Mouse (Mus musculus): Measurements from ENCODE around the gene Thop1. TPM values are rescaled to one million over a fixed set of nuclear protein-coding genes. Genes with fewer than 3 reads are reported as not detected.

The Thop1 gene
- polyA plus RNA-seq, 1 experiment from 2014 or later = 45.0 TPM

DNA sequence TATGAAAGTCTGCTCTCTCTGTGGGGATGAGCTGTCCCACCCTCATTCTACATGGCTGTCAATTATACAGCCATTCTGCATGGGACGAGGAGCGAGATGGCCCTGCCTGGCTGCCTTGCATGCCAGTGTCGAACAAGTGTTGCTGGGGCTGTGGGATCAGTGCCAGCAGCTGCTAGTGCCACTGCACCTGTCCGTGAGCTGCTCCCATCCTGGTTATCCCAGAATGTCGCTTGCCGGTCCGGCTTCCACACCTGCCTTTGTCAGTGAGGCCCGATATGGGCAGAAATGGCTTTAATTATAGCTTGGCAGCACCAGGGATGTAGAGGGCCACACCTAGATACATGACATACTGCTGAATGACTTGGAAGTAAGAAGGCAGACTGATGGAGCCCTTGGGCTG, 2.5 kb downstream of the Thop1 start:
- peaks cover 11% of the 10 kb centered on the region for H3K4me1 ChIP-seq (replicated peaks; ENCODE audit: control insufficient read depth, insufficient read depth, low read length)
- H3K27ac ChIP-seq (ENCODE audit: low read length) = no peak overlapping the region
- 92% methylated on average over 8 of the region's 8 CpGs for WGBS
- peaks cover 6% of the 10 kb centered on the region; the same call in 1 of the 2 replicates for H3K36me3 ChIP-seq (ENCODE audit: control insufficient read depth, insufficient read depth, low read length)
- H3K4me3 ChIP-seq (ENCODE audit: low read length) = no peak overlapping the region
- no peak for ATAC-seq (ENCODE audit: low read depth)
- no peaks in the 10 kb centered on the region for H3K27me3 ChIP-seq (ENCODE audit: control insufficient read depth, insufficient read depth, low read depth, low read length)
- H3K9ac ChIP-seq (ENCODE audit: low read length) = no peak overlapping the region
- no peak overlapping the region for H3K4me2 ChIP-seq (ENCODE audit: low read depth, low read length)
- H3K9me3 ChIP-seq (ENCODE audit: control insufficient read depth, low read length) = no peaks in the 10 kb centered on the region

DNA sequence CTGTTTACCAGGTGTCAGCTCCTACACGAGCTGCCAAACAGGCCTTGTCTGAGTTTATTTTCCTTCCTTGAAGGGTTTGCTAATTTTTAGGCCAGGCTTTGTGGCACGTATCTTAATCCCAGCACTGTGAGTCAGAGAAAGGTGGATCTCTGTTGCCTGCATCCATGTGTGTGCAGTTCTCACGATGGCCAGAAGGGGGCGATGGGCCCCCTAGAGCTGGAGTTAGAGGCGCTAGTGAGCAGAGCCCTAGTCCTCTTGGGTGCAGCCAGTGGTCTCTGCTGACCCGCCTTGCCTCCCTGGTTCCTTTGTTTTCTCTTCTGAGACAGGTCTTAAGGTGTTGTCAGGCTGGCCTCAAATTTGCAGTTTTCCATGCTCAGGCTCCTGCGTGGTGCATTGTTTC, 3.6 kb downstream of the Thop1 start:
- 57% methylated on average over 7 of the region's 7 CpGs for WGBS
- Histone ChIP-seq H3K27ac (ENCODE audit: low read length) (no peak overlapping the region), H3K9me3 (ENCODE audit: control insufficient read depth, low read length) (no peaks in the 10 kb centered on the region), H3K27me3 (ENCODE audit: control insufficient read depth, insufficient read depth, low read depth, low read length) (no peaks in the 10 kb centered on the region), H3K4me3 (ENCODE audit: low read length) (no peak overlapping the region), H3K9ac (ENCODE audit: low read length) (no peak overlapping the region), H3K4me1 (replicated peaks; ENCODE audit: control insufficient read depth, insufficient read depth, low read length) (peaks cover 11% of the 10 kb centered on the region), H3K4me2 (ENCODE audit: low read depth, low read length) (no peak overlapping the region), H3K36me3 (ENCODE audit: control insufficient read depth, insufficient read depth, low read length) (peaks cover 11% of the 10 kb centered on the region; the same call in 1 of the 2 replicates)
- no peak for ATAC-seq (ENCODE audit: low read depth)

GRCm38 (mm10) chr10:81075734-81076133, 5.9 kb downstream of the Thop1 start:
- H3K4me1 ChIP-seq (replicated peaks; ENCODE audit: control insufficient read depth, insufficient read depth, low read length) = peaks cover 3% of the 10 kb centered on the region
- H3K27me3 ChIP-seq (ENCODE audit: control insufficient read depth, insufficient read depth, low read depth, low read length) = no peaks in the 10 kb centered on the region
- H3K4me3 ChIP-seq (ENCODE audit: low read length) = no peak overlapping the region
- no peak for ATAC-seq (ENCODE audit: low read depth)
- no peak overlapping the region for H3K9ac ChIP-seq (ENCODE audit: low read length)
- peaks cover 29% of the 10 kb centered on the region for H3K36me3 ChIP-seq (ENCODE audit: control insufficient read depth, insufficient read depth, low read length)
- WGBS = 70% methylated on average over 8 of the region's 8 CpGs
- no peaks in the 10 kb centered on the region for H3K9me3 ChIP-seq (ENCODE audit: control insufficient read depth, low read length)
- H3K27ac ChIP-seq (ENCODE audit: low read length) = no peak overlapping the region
- no peak overlapping the region for H3K4me2 ChIP-seq (ENCODE audit: low read depth, low read length)

DNA sequence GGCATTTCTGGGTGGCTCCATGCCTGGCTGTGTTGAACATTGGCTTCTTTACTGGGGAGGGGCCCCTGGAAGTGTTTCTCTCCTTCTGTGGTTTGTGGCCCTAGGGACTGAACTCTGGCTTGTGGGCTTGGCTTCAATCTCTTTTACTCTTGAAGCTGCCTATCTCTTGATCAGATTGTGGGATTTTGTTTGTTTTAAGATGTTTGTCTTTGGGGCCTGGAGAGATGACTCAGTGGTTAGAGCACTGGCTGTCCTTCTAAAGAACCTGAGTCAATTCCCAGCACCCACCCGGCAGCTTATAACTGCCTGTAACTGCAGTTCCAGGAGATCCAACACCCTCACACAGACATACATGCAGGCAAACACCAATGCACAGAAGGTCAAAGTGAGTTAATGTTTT, 6.5 kb downstream of the Thop1 start:
- Histone ChIP-seq H3K36me3 (ENCODE audit: control insufficient read depth, insufficient read depth, low read length) (peaks cover 33% of the 10 kb centered on the region), H3K9me3 (ENCODE audit: control insufficient read depth, low read length) (no peaks in the 10 kb centered on the region)
- 71% methylated on average over 1 of the region's 1 CpGs for WGBS

DNA sequence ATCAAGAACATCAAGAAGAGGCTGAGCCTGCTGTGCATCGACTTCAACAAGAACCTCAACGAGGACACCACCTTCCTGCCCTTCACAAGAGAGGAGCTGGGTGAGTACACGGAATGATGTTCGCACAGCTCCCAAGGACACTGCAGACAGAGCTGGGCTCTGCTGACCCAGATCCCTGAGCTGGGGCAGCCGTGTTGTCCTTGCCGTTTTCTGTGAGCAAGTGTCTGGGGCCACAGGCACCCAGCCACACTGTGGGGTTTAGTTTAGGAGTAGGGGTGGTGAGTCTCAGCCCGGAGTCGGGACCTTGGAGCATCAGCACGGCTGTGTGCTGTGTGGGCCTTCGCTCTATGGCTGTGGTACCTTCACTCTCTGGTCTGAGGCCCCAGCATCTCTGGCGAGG, 8.1 kb downstream of the Thop1 start:
- Histone ChIP-seq H3K9me3 (ENCODE audit: control insufficient read depth, low read length) (no peaks in the 10 kb centered on the region), H3K27me3 (ENCODE audit: control insufficient read depth, insufficient read depth, low read depth, low read length) (no peaks in the 10 kb centered on the region), H3K4me2 (ENCODE audit: low read depth, low read length) (no peak overlapping the region), H3K4me3 (ENCODE audit: low read length) (no peak overlapping the region), H3K36me3 (ENCODE audit: control insufficient read depth, insufficient read depth, low read length) (peaks cover 37% of the 10 kb centered on the region), H3K9ac (ENCODE audit: low read length) (no peak overlapping the region), H3K4me1 (replicated peaks; ENCODE audit: control insufficient read depth, insufficient read depth, low read length) (no peaks in the 10 kb centered on the region), H3K27ac (ENCODE audit: low read length) (no peak overlapping the region)
- no peak for ATAC-seq (ENCODE audit: low read depth)
- WGBS = 88% methylated on average over 11 of the region's 11 CpGs

More for the DNA sequence above, 6.5 kb downstream of the Thop1 start:
- Histone ChIP-seq H3K9ac (ENCODE audit: low read length) (no peak overlapping the region), H3K4me2 (ENCODE audit: low read depth, low read length) (no peak overlapping the region), H3K4me3 (ENCODE audit: low read length) (no peak overlapping the region), H3K4me1 (replicated peaks; ENCODE audit: control insufficient read depth, insufficient read depth, low read length) (no peaks in the 10 kb centered on the region), H3K27me3 (ENCODE audit: control insufficient read depth, insufficient read depth, low read depth, low read length) (no peaks in the 10 kb centered on the region), H3K27ac (ENCODE audit: low read length) (no peak overlapping the region)
- ATAC-seq (ENCODE audit: low read depth) = no peak

DNA sequence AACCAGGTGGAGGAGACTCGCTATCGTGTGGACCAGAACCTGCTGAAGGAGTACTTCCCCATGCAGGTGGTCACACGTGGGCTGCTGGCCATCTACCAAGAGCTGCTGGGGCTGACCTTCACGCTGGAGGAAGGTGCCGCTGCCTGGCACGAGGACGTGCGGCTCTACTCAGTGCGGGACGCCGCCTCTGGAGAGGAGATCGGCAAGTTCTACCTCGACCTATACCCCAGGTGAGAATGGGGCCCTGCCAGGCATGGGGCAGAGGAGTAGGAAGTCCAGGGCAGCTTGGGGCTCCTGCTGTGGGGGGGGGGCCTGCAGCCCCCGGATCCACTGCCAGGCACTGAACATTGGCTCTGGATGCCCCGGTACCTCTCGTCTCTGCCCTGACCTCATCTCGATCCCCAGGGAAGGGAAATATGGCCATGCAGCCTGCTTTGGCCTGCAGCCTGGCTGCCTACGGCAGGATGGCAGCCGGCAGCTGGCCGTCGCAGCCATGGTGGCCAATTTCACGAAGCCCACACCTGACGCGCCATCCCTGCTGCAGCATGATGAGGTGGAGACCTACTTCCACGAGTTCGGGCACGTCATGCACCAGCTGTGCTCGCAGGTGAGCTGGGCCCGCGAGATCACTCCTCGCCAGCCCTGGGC, 10.3 kb downstream of the Thop1 start:
- Histone ChIP-seq H3K4me2 (ENCODE audit: low read depth, low read length) (no peak overlapping the region), H3K4me3 (ENCODE audit: low read length) (no peak overlapping the region), H3K27ac (ENCODE audit: low read length) (no peak overlapping the region), H3K36me3 (ENCODE audit: control insufficient read depth, insufficient read depth, low read length) (peaks cover 33% of the 10 kb centered on the region), H3K9ac (ENCODE audit: low read length) (no peak overlapping the region), H3K4me1 (replicated peaks; ENCODE audit: control insufficient read depth, insufficient read depth, low read length) (no peaks in the 10 kb centered on the region), H3K9me3 (ENCODE audit: control insufficient read depth, low read length) (no peaks in the 10 kb centered on the region), H3K27me3 (ENCODE audit: control insufficient read depth, insufficient read depth, low read depth, low read length) (no peaks in the 10 kb centered on the region)
- 91% methylated on average over 31 of the region's 31 CpGs for WGBS
- no peak for ATAC-seq (ENCODE audit: low read depth)

DNA sequence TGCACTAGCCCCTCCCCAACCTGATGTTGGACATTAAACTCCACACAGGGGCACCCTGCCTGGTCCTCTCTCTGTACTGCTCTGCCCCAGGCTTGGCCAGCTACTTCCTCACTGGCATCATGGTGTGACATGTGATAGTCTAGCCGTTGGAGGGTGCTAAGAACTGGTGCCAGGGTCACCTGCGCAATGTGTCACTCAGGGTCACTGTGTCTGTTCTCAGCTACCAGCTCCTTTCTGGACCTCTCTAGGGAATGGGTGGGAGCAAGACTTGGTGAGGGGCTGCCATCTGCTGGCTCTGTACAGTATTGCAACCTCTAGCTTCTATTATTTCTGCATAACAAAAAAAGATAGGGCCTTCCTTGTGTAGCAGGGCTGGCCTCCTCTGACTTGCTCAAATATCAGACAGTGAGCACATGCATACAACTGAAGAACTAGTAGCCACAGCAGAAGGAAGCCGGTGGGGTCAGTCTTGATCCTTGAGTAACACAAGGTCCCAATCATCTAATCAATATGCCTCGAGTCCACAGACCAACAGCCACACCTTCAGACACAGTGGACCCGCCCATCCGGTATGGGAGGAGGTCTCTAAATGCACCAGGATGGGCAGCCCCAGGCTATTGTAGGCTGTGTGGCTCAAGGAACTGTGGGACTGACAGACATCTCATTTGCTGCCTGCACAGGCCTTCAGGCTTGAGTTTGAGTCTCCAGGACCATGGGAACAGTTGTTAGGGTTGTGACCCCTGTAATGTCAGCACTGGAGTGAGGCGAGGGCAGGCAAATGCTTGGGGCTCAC, 12.5 kb downstream of the Thop1 start:
- ATAC-seq (ENCODE audit: low read depth) = peak; percentile 45
- H3K27ac ChIP-seq (ENCODE audit: low read length) = no peak overlapping the region

GRCm38 (mm10) chr10:81087021-81087420, 17.2 kb downstream of the Thop1 start:
- H3K4me3 ChIP-seq (ENCODE audit: low read length) = no peak overlapping the region
- H3K9ac ChIP-seq (ENCODE audit: low read length) = no peak overlapping the region
- ATAC-seq (ENCODE audit: low read depth) = no peak
- no peak overlapping the region for H3K4me2 ChIP-seq (ENCODE audit: low read depth, low read length)
- H3K27ac ChIP-seq (ENCODE audit: low read length) = no peak overlapping the region
- no peaks in the 10 kb centered on the region for H3K36me3 ChIP-seq (ENCODE audit: control insufficient read depth, insufficient read depth, low read length)
- 29% methylated on average over 2 of the region's 2 CpGs for WGBS
- H3K9me3 ChIP-seq (ENCODE audit: control insufficient read depth, low read length) = no peaks in the 10 kb centered on the region
- no peaks in the 10 kb centered on the region; the same call in 1 of the 2 replicates for H3K4me1 ChIP-seq (replicated peaks; ENCODE audit: control insufficient read depth, insufficient read depth, low read length)
- H3K27me3 ChIP-seq (ENCODE audit: control insufficient read depth, insufficient read depth, low read depth, low read length) = no peaks in the 10 kb centered on the region

More for the DNA sequence above, 12.5 kb downstream of the Thop1 start:
- peaks cover 30% of the 10 kb centered on the region for H3K36me3 ChIP-seq (ENCODE audit: control insufficient read depth, insufficient read depth, low read length)
- H3K4me2 ChIP-seq (ENCODE audit: low read depth, low read length) = no peak overlapping the region
- no peaks in the 10 kb centered on the region for H3K27me3 ChIP-seq (ENCODE audit: control insufficient read depth, insufficient read depth, low read depth, low read length)
- no peaks in the 10 kb centered on the region for H3K4me1 ChIP-seq (replicated peaks; ENCODE audit: control insufficient read depth, insufficient read depth, low read length)
- no peak overlapping the region for H3K9ac ChIP-seq (ENCODE audit: low read length)
- WGBS = 77% methylated on average over 7 of the region's 7 CpGs
- no peaks in the 10 kb centered on the region for H3K9me3 ChIP-seq (ENCODE audit: control insufficient read depth, low read length)
- H3K4me3 ChIP-seq (ENCODE audit: low read length) = no peak overlapping the region

DNA sequence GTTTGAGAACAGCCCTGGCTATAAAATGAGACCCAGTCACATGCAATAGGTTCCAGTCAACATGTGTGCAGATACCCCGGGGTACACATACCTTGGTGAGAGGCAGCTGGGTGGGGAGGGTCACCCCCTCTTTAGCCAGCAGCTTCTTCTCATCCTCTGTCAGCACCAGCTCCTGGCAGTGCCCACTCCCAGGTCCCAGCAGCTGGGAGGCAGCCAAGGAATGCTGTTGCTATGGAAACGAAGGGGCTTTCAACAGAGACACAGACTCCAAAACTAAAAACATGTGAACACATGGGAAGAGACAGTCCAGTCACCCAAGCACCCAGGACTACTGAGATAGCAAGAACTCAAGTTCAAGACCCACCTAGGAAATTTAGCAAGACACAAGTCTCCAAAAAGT, 19.4 kb downstream of the Thop1 start:
- Histone ChIP-seq H3K4me1 (replicated peaks; ENCODE audit: control insufficient read depth, insufficient read depth, low read length) (no peaks in the 10 kb centered on the region; the same call in 1 of the 2 replicates), H3K27ac (ENCODE audit: low read length) (no peak overlapping the region), H3K27me3 (ENCODE audit: control insufficient read depth, insufficient read depth, low read depth, low read length) (no peaks in the 10 kb centered on the region; the same call in 1 of the 2 replicates), H3K9ac (ENCODE audit: low read length) (no peak overlapping the region), H3K4me3 (ENCODE audit: low read length) (no peak overlapping the region), H3K9me3 (ENCODE audit: control insufficient read depth, low read length) (no peaks in the 10 kb centered on the region), H3K36me3 (ENCODE audit: control insufficient read depth, insufficient read depth, low read length) (no peaks in the 10 kb centered on the region), H3K4me2 (ENCODE audit: low read depth, low read length) (no peak overlapping the region)
- ATAC-seq (ENCODE audit: low read depth) = no peak
- WGBS = 41% methylated on average over 2 of the region's 2 CpGs

Data from lung, embryonic 16.5 days (tissue).